Mouse (Mus musculus) lung, adult 2 months (tissue): ENCODE data around the gene Drc7. TPM values are rescaled to one million over a fixed set of nuclear protein-coding genes. Genes with fewer than 3 reads are reported as not detected.
A peak's percentile ranks its signal among the peaks of the same experiment; 100 is the strongest.

Experiments used
- DNase-seq: peaks from one replicate; pipeline ENCODE4 v3.0.0; 2022
- H3K4me1 ChIP-seq: fragments of 200-500 bp; 2 replicates; pipeline ENCODE4 v1.6.1; 2011; ENCODE audit warnings: low read length; ENCODE audit not compliant: control insufficient read depth, insufficient read depth
- H3K4me3 ChIP-seq: fragments of 200-500 bp; replicated peaks from 2 replicates; pipeline ENCODE3; 2011; ENCODE audit warnings: low read depth, mild to moderate bottlenecking, control low read depth, low read length; ENCODE audit errors: extremely low read depth
- CTCF ChIP-seq: fragments of 200-500 bp; IDR thresholded peaks from 2 replicates; pipeline ENCODE4 v1.5.1; 2011; ENCODE audit warnings: mild to moderate bottlenecking, low read length, control low read depth; ENCODE audit not compliant: insufficient read depth
- POLR2A ChIP-seq: fragments of 200-500 bp; IDR thresholded peaks from 2 replicates; pipeline ENCODE4 v1.6.1; 2011; ENCODE audit warnings: low read depth, mild to moderate bottlenecking, control low read depth, low read length, borderline replicate concordance; ENCODE audit errors: extremely low read depth
- WGBS: fragments of 180-500 bp; shearing (Covaris S2); methylation state at CpG from one replicate; pipeline ENCODE4 v1.1.7; 2018; 5-methylcytosine and 5-hydroxymethylcytosine counted together
- polyA plus RNA-seq: library from polyadenylated mRNA; depleted of rRNA; stranded (reverse); fragments of >200 nt; gene quantifications from 2 replicates; pipeline ENCODE4 v1.2.3, GENCODE M21; 2012; rRNA removed

Gene Drc7
- polyA plus RNA-seq, 1 experiment = 18.5 TPM

- Histone ChIP-seq H3K4me3 (no peak overlapping the region), H3K4me1 (no peaks in the 10 kb centered on the region)
- WGBS = 89% methylated on average over 3 of the region's 3 CpGs
- TF ChIP-seq CTCF (no peak), POLR2A (no peak)
- DNase-seq = no peak
Observed at GRCm38 (mm10) chr8:95112594-95112993, 57.7 kb downstream of the Drc7 start.

DNA sequence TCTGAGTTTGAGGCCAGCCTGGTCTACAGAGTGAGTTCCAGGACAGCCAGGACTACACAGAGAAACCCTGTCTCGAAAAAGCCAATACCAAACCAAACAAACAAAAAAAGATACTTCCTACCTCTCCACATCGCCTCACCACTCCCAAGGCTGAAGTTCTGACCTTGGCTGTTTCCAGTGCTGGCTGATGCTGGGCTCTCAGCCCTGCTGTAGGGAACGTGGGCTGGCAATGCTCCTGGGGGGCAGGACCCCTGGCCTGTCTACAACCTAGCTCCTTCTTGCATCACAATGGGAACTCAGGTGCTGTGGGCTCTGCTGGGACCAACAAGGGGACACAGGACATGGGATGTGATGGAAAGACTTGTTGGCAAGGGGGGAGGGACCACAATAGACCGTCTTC lies 58.2 kb downstream of the Drc7 start:
- no peaks in the 10 kb centered on the region for H3K4me1 ChIP-seq
- TF ChIP-seq CTCF = no peak
- WGBS = 77% methylated on average over 4 of the region's 4 CpGs
- H3K4me3 ChIP-seq = no peak overlapping the region
- no peak for DNase-seq

- Histone ChIP-seq H3K4me3 (no peak overlapping the region), H3K4me1 (no peaks in the 10 kb centered on the region)
- no peak for DNase-seq
- TF ChIP-seq POLR2A = no peak
- peak; percentile 55 for TF ChIP-seq CTCF
- WGBS = 79% methylated on average over 3 of the region's 3 CpGs
Observed at GRCm38 (mm10) chr8:95113750-95114149, 58.8 kb downstream of the Drc7 start.

DNA sequence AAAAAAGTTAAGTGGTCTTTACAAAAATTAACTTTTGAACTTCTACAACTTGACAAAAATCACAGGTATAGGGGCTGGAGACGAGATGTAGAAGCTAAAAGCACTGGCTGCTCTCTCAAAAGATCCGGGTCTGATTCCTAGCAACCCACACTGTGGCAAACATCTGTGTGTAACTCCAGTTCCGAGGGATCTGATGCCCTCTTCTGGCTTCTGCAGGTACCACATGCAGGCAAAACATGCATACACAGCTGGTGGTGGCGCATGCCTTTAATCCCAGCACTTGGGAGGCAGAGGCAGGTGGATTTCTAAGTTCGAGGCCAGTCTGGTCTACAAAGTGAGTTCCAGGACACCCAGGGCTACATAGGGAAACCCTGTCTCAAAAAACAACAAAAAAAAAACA lies 68.6 kb downstream of the Drc7 start:
- H3K4me3 ChIP-seq = no peak overlapping the region

DNA sequence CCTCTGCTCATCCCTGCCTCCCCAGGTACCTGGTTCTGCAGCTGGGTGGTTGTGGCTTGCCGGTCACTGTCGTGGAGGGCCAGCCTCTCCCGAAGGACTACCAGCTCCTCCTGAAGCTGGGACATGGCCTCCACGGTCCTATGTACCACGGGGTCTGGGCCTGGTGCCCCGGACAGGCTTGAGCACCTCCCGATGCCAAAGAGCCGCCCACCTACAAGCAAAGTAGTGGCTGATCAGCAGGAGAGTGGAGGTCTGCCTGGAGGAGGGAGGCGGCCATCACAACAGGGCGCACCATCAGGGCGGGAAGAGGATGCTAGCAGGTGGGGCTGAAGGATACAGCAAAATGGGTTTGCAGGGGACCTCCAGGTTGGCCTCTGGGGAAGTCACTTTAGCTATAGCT lies 71.6 kb downstream of the Drc7 start:
- H3K4me3 ChIP-seq = no peak overlapping the region
- DNase-seq = no peak
- WGBS = 94% methylated on average over 11 of the region's 11 CpGs
- TF ChIP-seq POLR2A = no peak
- no peak for TF ChIP-seq CTCF
- H3K4me1 ChIP-seq = peaks cover 3% of the 10 kb centered on the region

More for the DNA sequence above, 68.6 kb downstream of the Drc7 start:
- no peak for DNase-seq
- WGBS = 97% methylated on average over 5 of the region's 5 CpGs
- H3K4me1 ChIP-seq = 0 out of 2 replicates have a peak, but pooled peaks cover 2% of the 10 kb centered on the region
- TF ChIP-seq CTCF (0 out of 2 replicates have a peak, but pooled peaks have one; percentile 23), POLR2A (no peak)

GRCm38 (mm10) chr8:95127658-95128057 lies 72.8 kb downstream of the Drc7 start:
- Histone ChIP-seq H3K4me1 (peaks cover 6% of the 10 kb centered on the region), H3K4me3 (no peak overlapping the region)
- DNase-seq = no peak
- TF ChIP-seq POLR2A (no peak), CTCF (no peak)
- WGBS = 74% methylated on average over 9 of the region's 9 CpGs

Other genes starting within 250 kb of the Drc7 start
- gene Ccl17, start 244.7 kb upstream of the Drc7 start, polyA plus RNA-seq = 6.4 and 9.8 TPM in 2 replicates
- gene Coq9, start 216.8 kb upstream of the Drc7 start, polyA plus RNA-seq = 123 and 158 TPM in 2 replicates
- gene Ciapin1, start 216.7 kb upstream of the Drc7 start, polyA plus RNA-seq = 22.9 and 27.8 TPM in 2 replicates
- 81.9 and 105 TPM in 2 replicates for gene Polr2c, start 197.7 kb upstream of the Drc7 start, polyA plus RNA-seq
- gene Dok4, start 178.8 kb upstream of the Drc7 start, polyA plus RNA-seq = 39.6 and 46.4 TPM in 2 replicates
- 19.0 and 21.2 TPM in 2 replicates for gene Ccdc102a, start 137.0 kb upstream of the Drc7 start, polyA plus RNA-seq
- gene Adgrg5, start 131.4 kb upstream of the Drc7 start, polyA plus RNA-seq = 4.8 and 5.3 TPM in 2 replicates
- 192 and 233 TPM in 2 replicates for gene Adgrg1, start 80.4 kb upstream of the Drc7 start, polyA plus RNA-seq
- 15.4 and 18.9 TPM in 2 replicates for gene Adgrg3, start 37.4 kb upstream of the Drc7 start, polyA plus RNA-seq
- gene Katnb1, start 26.1 kb downstream of the Drc7 start, polyA plus RNA-seq = 18.4 and 20.0 TPM in 2 replicates
- gene Kifc3, start 147.7 kb downstream of the Drc7 start, polyA plus RNA-seq = 93.2 and 95.3 TPM in 2 replicates